Mouse (Mus musculus) right cerebral cortex, postnatal 36 days (tissue): Measurements from ENCODE around the gene Stam.
A peak's percentile ranks its signal among the peaks of the same experiment; 100 is the strongest.
"Not testable (repeated sequence)": the region's sequence is repeated elsewhere in the genome, so short reads cannot be mapped to it uniquely, and the experiment has no call there.

Experiments
- DNase-seq, 2 experiments: peaks; one replicate each; pipeline ENCODE4 v3.0.0; 2022; ENCODE audit warnings: low spot score in 2 of 2, mixed read lengths in 1 of 2

Stam gene

GRCm38 (mm10) chr2:14073362-14074220 lies at the start of gene Stam:
Gene Stam, plus strand, starts transcription at chr2:14074098.
- DNase-seq = peak; percentile 81 to 85

- DNase-seq = no peak
Measured at GRCm38 (mm10) chr2:14041249-14041648, 32.6 kb upstream of the Stam start.

GRCm38 (mm10) chr2:14043011-14043410 lies 30.9 kb upstream of the Stam start:
- no peak for DNase-seq

- no peak for DNase-seq
Measured at GRCm38 (mm10) chr2:14043577-14044170, 30.2 kb upstream of the Stam start.

DNA sequence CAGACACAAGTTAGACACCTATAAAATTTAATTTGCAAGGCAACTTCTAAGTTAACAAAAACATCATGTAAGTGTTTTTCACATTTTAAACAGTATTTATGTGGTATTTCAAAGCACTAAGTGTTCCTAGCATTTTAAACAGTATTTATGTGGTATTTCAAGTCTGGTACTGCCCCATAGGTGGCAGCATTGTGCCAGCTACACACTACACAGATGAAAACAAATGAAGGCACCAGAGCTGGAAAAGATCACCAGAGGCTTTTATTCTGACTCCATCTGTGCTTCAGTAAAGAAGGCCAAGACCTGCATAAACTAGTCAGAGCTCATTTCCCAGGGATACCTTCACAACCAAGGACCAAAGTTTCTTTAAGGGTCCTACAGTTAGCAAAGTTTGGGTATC lies 25.5 kb upstream of the Stam start:
- peak; percentile 55 to 58 for DNase-seq

GRCm38 (mm10) chr2:14048808-14049207 lies 25.1 kb upstream of the Stam start:
- no peak for DNase-seq

DNA sequence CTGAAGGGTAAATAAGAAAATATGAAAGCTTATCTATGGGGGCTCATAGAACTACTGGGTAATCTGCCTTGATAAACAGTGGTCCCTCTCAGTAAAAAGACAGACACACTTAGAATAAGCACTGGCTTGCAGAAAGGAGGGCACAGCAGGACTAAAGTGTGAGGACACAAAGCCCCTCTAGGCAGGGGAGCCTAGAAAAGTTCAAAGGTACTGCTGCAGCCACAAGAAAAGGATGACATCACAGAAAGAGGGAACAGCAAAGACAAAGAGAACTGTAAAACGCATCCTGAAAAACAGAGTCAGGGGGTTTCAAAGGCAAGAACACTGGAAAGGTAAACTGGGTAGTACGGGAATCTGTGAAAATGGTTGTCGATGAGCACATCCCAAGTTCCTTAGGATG lies 20.3 kb upstream of the Stam start:
- DNase-seq = no peak

DNA sequence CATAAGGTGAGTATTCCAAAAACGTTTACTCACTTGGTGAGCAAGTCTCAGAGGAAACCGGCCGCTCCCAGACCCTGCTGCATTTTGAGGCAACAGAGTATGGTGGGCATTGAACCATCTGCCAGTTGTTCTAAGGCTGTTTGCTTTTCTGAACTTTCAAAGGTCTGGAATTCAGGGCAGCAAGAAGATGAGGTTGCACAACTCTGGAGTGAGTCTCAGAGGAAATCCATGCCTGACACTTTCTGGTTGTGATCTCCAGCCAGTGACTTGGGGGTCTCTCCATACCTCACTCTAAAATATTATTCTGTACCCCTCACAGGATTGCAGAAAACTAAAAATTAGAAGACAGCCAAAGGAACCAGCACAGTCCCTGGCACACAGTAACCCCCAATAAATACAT lies 19.7 kb upstream of the Stam start:
- no peak for DNase-seq

- no peak for DNase-seq
Measured at GRCm38 (mm10) chr2:14054716-14055115, 19.2 kb upstream of the Stam start.

GRCm38 (mm10) chr2:14055168-14055565 lies 18.7 kb upstream of the Stam start:
- peak in 1 of 2 experiments; percentile 28 for DNase-seq

DNA sequence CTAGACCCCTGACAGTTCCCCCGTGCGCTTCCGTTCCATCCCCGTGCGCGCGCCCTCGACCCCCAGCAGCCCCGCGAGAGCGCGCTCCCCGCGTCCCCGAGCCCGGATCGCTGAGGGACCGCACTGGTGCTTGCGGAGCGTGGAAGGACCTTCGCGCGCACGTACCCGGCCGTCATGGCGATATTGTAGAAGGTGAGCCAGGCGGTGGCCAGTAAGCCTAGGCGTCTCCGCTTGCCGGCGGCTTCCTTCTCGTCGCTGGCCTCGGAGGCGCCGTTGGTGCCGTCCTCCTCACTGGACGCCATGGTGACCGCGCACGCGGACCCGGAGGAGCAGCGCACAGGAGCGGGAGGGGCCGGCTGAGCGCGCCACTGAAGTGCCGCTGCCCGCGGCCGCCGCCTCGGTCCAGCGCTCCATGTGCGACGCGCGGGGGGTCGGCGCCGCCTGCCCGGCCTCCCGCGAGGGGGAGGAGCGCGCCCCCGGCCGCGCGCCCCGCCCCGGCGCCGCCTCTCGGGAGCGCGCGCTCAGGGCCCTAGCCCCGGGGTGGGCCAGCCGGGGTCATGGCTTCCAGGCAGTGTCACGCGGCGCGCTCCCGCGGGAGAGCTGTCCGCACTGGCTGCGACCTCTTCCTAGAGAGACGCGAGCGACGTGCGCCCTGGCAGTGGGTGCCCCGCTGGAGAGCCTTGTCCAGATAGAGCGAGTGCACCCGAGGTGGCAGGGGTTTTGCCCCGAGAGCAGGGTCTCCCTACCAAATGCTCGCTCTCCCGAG lies 18.1 kb upstream of the Stam start, which contains the start of gene Hacd1:
Gene Hacd1, minus strand, starts transcription at position 570 of the 766 bp plus-strand sequence.
- DNase-seq = peak; percentile 68 to 70

- DNase-seq = no peak
Measured at GRCm38 (mm10) chr2:14065704-14066650, 7.9 kb upstream of the Stam start.

- DNase-seq = no peak
Measured at GRCm38 (mm10) chr2:14069027-14069426, 4.9 kb upstream of the Stam start.

DNA sequence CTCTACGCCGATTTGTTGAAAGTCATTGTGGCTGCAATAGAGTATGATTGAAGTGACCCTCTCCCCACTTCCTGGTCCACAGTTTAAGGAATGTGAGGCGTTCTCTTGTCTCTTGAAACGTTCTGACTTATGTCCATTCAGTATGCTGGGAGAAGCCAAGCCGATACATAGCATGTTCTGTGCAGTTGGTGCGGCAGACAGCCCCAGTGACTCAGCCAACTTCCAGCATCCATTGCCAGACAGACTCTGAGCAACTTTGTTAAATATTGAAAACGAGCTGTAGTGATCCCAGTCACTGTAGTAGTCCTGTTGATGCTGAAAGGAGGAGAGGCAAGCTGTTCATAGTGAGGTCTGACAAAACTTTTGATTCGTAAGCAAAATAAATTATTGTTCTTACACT lies 3.4 kb upstream of the Stam start:
- DNase-seq = no peak

DNA sequence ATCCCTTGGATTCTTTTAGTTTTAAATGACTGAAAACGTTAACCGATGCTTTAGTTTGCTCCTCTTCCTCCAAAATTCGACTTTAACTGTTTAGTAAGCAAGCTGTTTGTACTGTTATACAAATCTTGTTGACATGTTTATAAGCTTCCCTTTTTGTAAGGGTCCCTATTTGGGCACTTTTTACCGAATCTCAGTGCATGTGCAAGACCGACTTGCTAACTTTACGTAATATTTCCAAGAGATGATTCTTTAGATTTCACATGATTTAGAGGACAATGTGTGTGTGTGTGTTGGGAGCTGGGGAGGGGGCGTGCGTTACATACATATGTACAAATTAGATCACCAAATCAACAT lies 913 bp upstream of the Stam start:
- no peak for DNase-seq

DNA sequence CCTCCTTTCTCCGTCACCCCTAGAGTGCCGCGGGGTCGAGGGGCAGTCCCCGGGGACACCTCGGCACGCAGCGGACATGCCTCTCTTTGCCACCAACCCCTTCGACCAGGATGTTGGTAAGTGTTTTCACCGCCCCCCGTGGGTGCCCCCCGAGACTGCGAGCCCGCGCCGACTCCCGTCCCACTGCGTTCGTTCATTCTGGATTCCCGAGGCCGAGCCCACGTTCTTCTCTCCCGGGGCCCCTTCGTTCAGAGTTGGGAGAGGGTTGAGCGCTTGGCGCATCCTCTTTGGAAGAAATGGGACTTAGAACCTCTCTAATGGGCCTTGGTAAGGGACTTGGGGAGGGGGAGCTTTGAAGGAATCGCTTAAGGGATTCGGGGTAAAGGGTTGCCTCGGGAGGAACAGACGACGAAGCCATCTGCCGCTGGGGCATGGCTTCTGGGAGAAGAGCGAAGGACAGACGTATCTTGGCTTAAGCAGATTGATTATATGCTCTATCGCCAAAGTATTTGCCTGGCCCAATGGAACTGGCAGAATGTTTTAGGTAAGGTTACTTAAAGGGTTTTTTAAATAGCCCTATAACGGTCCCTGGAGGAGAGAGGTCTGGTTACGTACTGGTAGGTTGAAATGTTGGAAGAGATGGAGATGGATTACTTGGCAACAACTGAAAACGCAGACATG lies 463 bp downstream of the Stam start:
- no peak for DNase-seq

DNA sequence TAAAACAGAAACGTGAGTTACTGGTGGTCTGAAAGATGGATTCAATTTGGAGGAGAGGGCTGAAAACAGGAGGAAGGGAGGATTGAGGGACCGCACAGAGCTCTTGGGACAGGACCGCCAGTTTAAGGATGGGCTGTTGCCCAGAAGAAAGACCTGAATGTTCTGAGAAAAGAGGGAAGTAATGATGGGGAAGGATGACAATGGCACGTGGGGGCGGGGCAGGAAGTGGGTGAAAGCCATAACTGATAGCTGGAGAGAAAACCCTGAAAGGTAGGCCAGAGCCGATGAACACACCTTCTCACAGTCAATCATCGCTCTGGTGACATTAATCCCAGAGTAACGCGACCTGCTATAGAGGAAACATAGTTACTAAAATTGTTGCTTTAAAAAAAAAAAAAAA lies 4.6 kb downstream of the Stam start:
- not testable (repeated sequence) for DNase-seq

GRCm38 (mm10) chr2:14100533-14100932 lies 26.6 kb downstream of the Stam start:
- DNase-seq = no peak

- no peak for DNase-seq
Measured at GRCm38 (mm10) chr2:14102603-14103002, 28.7 kb downstream of the Stam start.

DNA sequence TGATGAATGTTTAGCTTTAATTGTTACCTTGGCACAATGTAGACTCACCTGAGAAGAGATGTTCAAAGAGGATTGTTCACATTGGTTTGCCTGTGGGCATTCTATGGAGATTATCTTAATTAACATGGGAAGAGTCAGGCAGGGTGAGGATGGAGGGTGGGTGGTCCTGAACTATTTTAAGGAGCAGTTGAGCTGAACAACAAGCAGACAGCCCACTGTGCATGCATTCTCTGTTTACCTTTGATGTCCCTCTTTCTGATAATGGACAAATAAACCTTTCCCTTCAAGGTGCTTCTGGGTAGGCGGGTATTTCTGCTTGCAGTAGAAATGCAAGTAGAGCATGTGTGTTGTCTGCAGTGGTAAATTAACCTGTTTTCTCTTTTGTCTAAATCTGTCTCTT lies 30.0 kb downstream of the Stam start:
- no peak for DNase-seq

GRCm38 (mm10) chr2:14107673-14108072 lies 33.8 kb downstream of the Stam start:
- no peak for DNase-seq
